Mouse (Mus musculus): ENCODE data around the gene Zfyve21. TPM values are rescaled to one million over a fixed set of nuclear protein-coding genes. Genes with fewer than 3 reads are reported as not detected.

Zfyve21 gene
- polyA plus RNA-seq, 1 experiment from 2014 or later, result 75.0 TPM

GRCm38 (mm10) chr12:111829447-111829846 is 15.5 kb downstream of the Zfyve21 start:
- H3K4me3 ChIP-seq, result no peak overlapping the region
- H3K9me3 ChIP-seq, result no peaks in the 10 kb centered on the region
- no peaks in the 10 kb centered on the region for H3K27me3 ChIP-seq (replicated peaks; ENCODE audit: low read depth, poor library complexity, severe bottlenecking)
- no peak overlapping the region; the same call in 1 of the 2 replicates for H3K27ac ChIP-seq (replicated peaks)
- H3K36me3 ChIP-seq (replicated peaks), result peaks cover 96% of the 10 kb centered on the region
- no peaks in the 10 kb centered on the region for H3K4me1 ChIP-seq
- DNase-seq (ENCODE audit: low spot score), result no peak
- WGBS, result 86% methylated on average over 5 of the region's 5 CpGs

- no peaks in the 10 kb centered on the region for H3K9me3 ChIP-seq
- peaks cover 91% of the 10 kb centered on the region for H3K36me3 ChIP-seq (replicated peaks)
- no peaks in the 10 kb centered on the region for H3K4me1 ChIP-seq
- no peaks in the 10 kb centered on the region for H3K27me3 ChIP-seq (replicated peaks; ENCODE audit: low read depth, poor library complexity, severe bottlenecking)
- 89% methylated on average over 9 of the region's 9 CpGs for WGBS
- no peak overlapping the region for H3K4me3 ChIP-seq
- DNase-seq (ENCODE audit: low spot score), result no peak
- H3K27ac ChIP-seq (replicated peaks), result no peak overlapping the region
Measured at GRCm38 (mm10) chr12:111829954-111830353, 16.0 kb downstream of the Zfyve21 start.

- no peaks in the 10 kb centered on the region for H3K4me1 ChIP-seq
- peaks cover 87% of the 10 kb centered on the region for H3K36me3 ChIP-seq (replicated peaks)
- WGBS, result 89% methylated on average over 10 of the region's 10 CpGs
- no peaks in the 10 kb centered on the region for H3K9me3 ChIP-seq
- H3K27me3 ChIP-seq (replicated peaks; ENCODE audit: low read depth, poor library complexity, severe bottlenecking), result no peaks in the 10 kb centered on the region
- no peak overlapping the region for H3K27ac ChIP-seq (replicated peaks)
- no peak for DNase-seq (ENCODE audit: low spot score)
- H3K4me3 ChIP-seq, result no peak overlapping the region
Measured at GRCm38 (mm10) chr12:111830375-111830774, 16.4 kb downstream of the Zfyve21 start.

- WGBS, result 79% methylated on average over 5 of the region's 5 CpGs
- Histone ChIP-seq H3K4me1 (no peaks in the 10 kb centered on the region), H3K27me3 (replicated peaks; ENCODE audit: low read depth, poor library complexity, severe bottlenecking) (no peaks in the 10 kb centered on the region), H3K36me3 (replicated peaks) (peaks cover 64% of the 10 kb centered on the region), H3K4me3 (no peak overlapping the region), H3K9me3 (no peaks in the 10 kb centered on the region), H3K27ac (replicated peaks) (no peak overlapping the region)
- no peak for DNase-seq (ENCODE audit: low spot score)
Measured at GRCm38 (mm10) chr12:111832643-111833042, 18.7 kb downstream of the Zfyve21 start.

GRCm38 (mm10) chr12:111833457-111833856 is 19.5 kb downstream of the Zfyve21 start:
- no peak for DNase-seq (ENCODE audit: low spot score)
- Histone ChIP-seq H3K27me3 (replicated peaks; ENCODE audit: low read depth, poor library complexity, severe bottlenecking) (no peaks in the 10 kb centered on the region), H3K9me3 (no peaks in the 10 kb centered on the region), H3K36me3 (replicated peaks) (peaks cover 56% of the 10 kb centered on the region), H3K27ac (replicated peaks) (no peak overlapping the region), H3K4me1 (peaks cover 1% of the 10 kb centered on the region), H3K4me3 (no peak overlapping the region)
- WGBS, result 91% methylated on average over 10 of the region's 10 CpGs

- WGBS, result 79% methylated on average over 15 of the region's 15 CpGs
- Histone ChIP-seq H3K27ac (replicated peaks) (no peak overlapping the region), H3K4me1 (peaks cover 21% of the 10 kb centered on the region), H3K27me3 (replicated peaks; ENCODE audit: low read depth, poor library complexity, severe bottlenecking) (no peaks in the 10 kb centered on the region), H3K36me3 (replicated peaks) (no peaks in the 10 kb centered on the region), H3K9me3 (no peaks in the 10 kb centered on the region), H3K4me3 (no peak overlapping the region)
- DNase-seq (ENCODE audit: low spot score), result no peak
Measured at GRCm38 (mm10) chr12:111842565-111843433, 28.8 kb downstream of the Zfyve21 start.

GRCm38 (mm10) chr12:111843470-111843869 is 29.5 kb downstream of the Zfyve21 start:
- Histone ChIP-seq H3K36me3 (replicated peaks) (no peaks in the 10 kb centered on the region), H3K4me1 (peaks cover 20% of the 10 kb centered on the region), H3K27me3 (replicated peaks; ENCODE audit: low read depth, poor library complexity, severe bottlenecking) (no peaks in the 10 kb centered on the region), H3K4me3 (no peak overlapping the region), H3K27ac (replicated peaks) (no peak overlapping the region), H3K9me3 (no peaks in the 10 kb centered on the region)
- DNase-seq (ENCODE audit: low spot score), result no peak
- WGBS, result 67% methylated on average over 2 of the region's 2 CpGs

- 0 out of 2 replicates have a peak, but pooled peaks cover 4% of the 10 kb centered on the region for H3K9me3 ChIP-seq
- H3K27ac ChIP-seq (replicated peaks), result no peak overlapping the region
- no peak overlapping the region for H3K4me3 ChIP-seq
- H3K36me3 ChIP-seq (replicated peaks), result no peaks in the 10 kb centered on the region
- no peak for DNase-seq (ENCODE audit: low spot score)
- 95% methylated on average over 4 of the region's 4 CpGs for WGBS
- H3K27me3 ChIP-seq (replicated peaks; ENCODE audit: low read depth, poor library complexity, severe bottlenecking), result no peaks in the 10 kb centered on the region
- peaks cover 14% of the 10 kb centered on the region for H3K4me1 ChIP-seq
Measured at GRCm38 (mm10) chr12:111845953-111846352, 32.0 kb downstream of the Zfyve21 start.

- peaks cover 14% of the 10 kb centered on the region for H3K4me1 ChIP-seq
- H3K27ac ChIP-seq (replicated peaks), result no peak overlapping the region
- no peak for DNase-seq (ENCODE audit: low spot score)
- H3K27me3 ChIP-seq (replicated peaks; ENCODE audit: low read depth, poor library complexity, severe bottlenecking), result no peaks in the 10 kb centered on the region
- H3K4me3 ChIP-seq, result no peak overlapping the region
- H3K36me3 ChIP-seq (replicated peaks), result no peaks in the 10 kb centered on the region
- 0 out of 2 replicates have a peak, but pooled peaks cover 4% of the 10 kb centered on the region for H3K9me3 ChIP-seq
- WGBS, result 85% methylated on average over 10 of the region's 10 CpGs
Measured at GRCm38 (mm10) chr12:111846815-111847214, 32.8 kb downstream of the Zfyve21 start.

GRCm38 (mm10) chr12:111848300-111848798 is 34.4 kb downstream of the Zfyve21 start:
- WGBS, result 52% methylated on average over 9 of the region's 9 CpGs
- no peak for DNase-seq (ENCODE audit: low spot score)
- H3K36me3 ChIP-seq (replicated peaks), result no peaks in the 10 kb centered on the region
- no peak overlapping the region for H3K4me3 ChIP-seq
- peaks cover 8% of the 10 kb centered on the region for H3K4me1 ChIP-seq
- 0 out of 2 replicates have a peak overlapping the region, but pooled peaks have one; percentile 4 for H3K27ac ChIP-seq (replicated peaks)
- no peaks in the 10 kb centered on the region for H3K27me3 ChIP-seq (replicated peaks; ENCODE audit: low read depth, poor library complexity, severe bottlenecking)
- 0 out of 2 replicates have a peak, but pooled peaks cover 4% of the 10 kb centered on the region for H3K9me3 ChIP-seq

- no peak for DNase-seq (ENCODE audit: low spot score)
- Histone ChIP-seq H3K27me3 (replicated peaks; ENCODE audit: low read depth, poor library complexity, severe bottlenecking) (no peaks in the 10 kb centered on the region), H3K9me3 (0 out of 2 replicates have a peak, but pooled peaks cover 4% of the 10 kb centered on the region), H3K27ac (replicated peaks) (no peak overlapping the region), H3K4me1 (peaks cover 3% of the 10 kb centered on the region; the same call in 1 of the 2 replicates), H3K4me3 (no peak overlapping the region), H3K36me3 (replicated peaks) (no peaks in the 10 kb centered on the region)
- WGBS, result 67% methylated on average over 2 of the region's 2 CpGs
Measured at GRCm38 (mm10) chr12:111851235-111851634, 37.3 kb downstream of the Zfyve21 start.

GRCm38 (mm10) chr12:111851745-111852144 is 37.8 kb downstream of the Zfyve21 start:
- Histone ChIP-seq H3K4me3 (no peak overlapping the region), H3K27me3 (replicated peaks; ENCODE audit: low read depth, poor library complexity, severe bottlenecking) (no peaks in the 10 kb centered on the region), H3K36me3 (replicated peaks) (no peaks in the 10 kb centered on the region), H3K27ac (replicated peaks) (no peak overlapping the region), H3K4me1 (peaks cover 3% of the 10 kb centered on the region; the same call in 1 of the 2 replicates), H3K9me3 (0 out of 2 replicates have a peak, but pooled peaks cover 4% of the 10 kb centered on the region)
- no peak for DNase-seq (ENCODE audit: low spot score)
- 83% methylated on average over 5 of the region's 5 CpGs for WGBS

Measured in embryonic facial prominence, embryonic 10.5 days (tissue).